18 mouse cellular contexts compared by ENCODE assay signal in the genomic region with DNA sequence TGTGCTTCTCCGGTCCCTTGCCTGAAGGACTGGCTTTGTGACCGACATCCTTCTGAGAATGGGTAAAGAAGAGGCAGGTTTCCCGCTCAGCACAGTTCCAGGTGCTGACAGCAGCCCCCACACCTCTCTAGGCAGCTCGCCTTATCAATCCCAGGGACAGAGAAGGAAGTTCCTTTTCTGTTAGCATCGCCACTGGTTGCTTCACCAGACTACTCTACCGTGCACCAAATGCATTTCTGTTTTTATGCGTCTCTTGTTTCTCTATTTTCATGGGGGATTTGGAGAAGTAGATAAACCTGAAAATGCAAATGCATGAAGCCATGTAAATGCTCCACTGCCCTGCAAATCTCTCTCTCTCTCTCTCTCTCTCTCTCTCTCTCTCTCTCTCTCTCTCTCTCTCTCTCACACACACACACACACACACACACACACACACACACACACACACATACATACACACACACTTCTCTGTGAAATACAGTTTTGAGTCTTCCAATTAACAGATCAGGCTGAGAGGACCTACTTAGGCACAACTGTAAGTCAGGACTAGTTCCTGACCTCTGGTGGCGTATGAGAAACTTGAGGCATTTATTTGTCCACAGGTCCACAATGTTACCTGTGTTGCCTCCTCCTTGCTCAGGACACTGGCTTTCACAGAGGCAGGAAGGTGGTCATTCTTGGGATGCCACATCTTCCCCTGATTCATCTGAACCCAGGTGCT. TPM values are rescaled to one million over a fixed set of nuclear protein-coding genes. Genes with fewer than 3 reads are reported as not detected.
A peak's percentile ranks its signal among the peaks of the same experiment; 100 is the strongest.
DNase-seq lines count a peak whose midpoint lies in the region; ATAC-seq and TF ChIP-seq lines count a peak whose summit lies in the region.
"Had no signal": no experiment of that assay in that cellular context is flagged by ENCODE, and none has a peak within 500 bp of the region (broad histone marks: within the 10 kb centered on the region; RNA-seq: fewer than 3 reads in every experiment).

No protein-coding gene starts in this region.

- no peaks in the 10 kb centered on the region for H3K9me3 ChIP-seq in heart, embryonic 14.5 days (ENCODE audit: control insufficient read depth, low read length)
- no peaks in the 10 kb centered on the region for H3K9me3 ChIP-seq in CH12.LX (replicated peaks; ENCODE audit: low read length)
- H3K9me3 ChIP-seq: G1E; limb, embryonic 13.5 days had no signal

- no peaks in the 10 kb centered on the region for H3K79me2 ChIP-seq in CH12.LX (replicated peaks; ENCODE audit: control insufficient read depth, extremely low read depth, insufficient read depth, poor library complexity, severe bottlenecking)

- TF ChIP-seq RAD21 in CH12.LX (IDR thresholded peaks at IDR 0.05; ENCODE audit: low read depth, low read length): no peak; the same call in none of the 2 replicates

- in situ Hi-C loops in CH12.LX (cut with MboI; ENCODE audit: low pct_ligation_motif_present, low pct_unique_long_range_greater_than_20kb, low sequenced_read_pairs): no loop called here

- no peaks in the 10 kb centered on the region for H3K27me3 ChIP-seq in heart, embryonic 14.5 days (ENCODE audit: control insufficient read depth, insufficient read depth, low read length)
- no peaks in the 10 kb centered on the region for H3K27me3 ChIP-seq in CH12.LX (replicated peaks)
- H3K27me3 ChIP-seq in spleen, adult 2 months (ENCODE audit: control insufficient read depth, insufficient read depth, low read length): no peaks in the 10 kb centered on the region
- H3K27me3 ChIP-seq: limb, embryonic 13.5 days had no signal

- no peak overlapping the region for H3K9ac ChIP-seq in heart, embryonic 14.5 days (ENCODE audit: low read length)
- H3K9ac ChIP-seq in CH12.LX (ENCODE audit: insufficient read depth, low read depth): peak overlapping the region; percentile 36
- H3K9ac ChIP-seq: limb, embryonic 13.5 days; liver, embryonic 14.5 days had no signal

- no peak overlapping the region for H3K27ac ChIP-seq in heart, embryonic 14.5 days (replicated peaks in 1 of 2; ENCODE audit: control insufficient read depth in 1 of 2, insufficient read depth in 1 of 2, low read depth in 2 of 2, low read length in 2 of 2)
- peak overlapping the region; percentile 98 for H3K27ac ChIP-seq in CH12.LX (ENCODE audit: insufficient read depth, low read depth)
- H3K27ac ChIP-seq in spleen, adult 2 months (ENCODE audit: insufficient read depth, low read length): peak overlapping the region; percentile 91
- H3K27ac ChIP-seq: limb, embryonic 13.5 days; liver, embryonic 14.5 days had no signal

- H3K4me3 ChIP-seq in heart, embryonic 14.5 days (ENCODE audit: control insufficient read depth in 1 of 2, insufficient read depth in 1 of 2, low read depth in 1 of 2, low read length in 2 of 2): no peak overlapping the region
- peak overlapping the region in 1 of 3 experiments; percentile 9 for H3K4me3 ChIP-seq in CH12.LX (replicated peaks in 1 of 3; ENCODE audit: low read depth in 2 of 3, low read length in 2 of 3, poor library complexity in 1 of 3)
- no peak overlapping the region for H3K4me3 ChIP-seq in spleen, adult 2 months (ENCODE audit: extremely low read depth, insufficient read depth, insufficient read length)
- H3K4me3 ChIP-seq: erythroblast, embryonic 14.5 days; limb, embryonic 13.5 days had no signal

- H3K36me3 ChIP-seq in heart, embryonic 14.5 days (ENCODE audit: control insufficient read depth, insufficient read depth, low read length): no peaks in the 10 kb centered on the region
- H3K36me3 ChIP-seq in CH12.LX (replicated peaks in 1 of 2; ENCODE audit: control insufficient read depth in 1 of 2, insufficient read depth in 1 of 2, low read length in 1 of 2): peaks cover 20 to 72% of the 10 kb centered on the region in 2 experiments
- H3K36me3 ChIP-seq in spleen, adult 2 months (ENCODE audit: control insufficient read depth, insufficient read depth, low read length): peaks cover 4% of the 10 kb centered on the region; the same call in 1 of the 2 replicates
- H3K36me3 ChIP-seq: G1E; limb, embryonic 13.5 days had no signal

- 27% methylated on average over 8 of the region's 8 CpGs for WGBS in heart, embryonic 14.5 days
- 24% methylated on average over 8 of the region's 8 CpGs for WGBS in spleen, adult 2 months

- peaks cover 4 to 9% of the 10 kb centered on the region in 2 experiments; a peak in 2 of 4 replicates for H3K4me1 ChIP-seq in heart, embryonic 14.5 days (ENCODE audit: control insufficient read depth in 2 of 2, insufficient read depth in 2 of 2, low read length in 2 of 2)
- H3K4me1 ChIP-seq in CH12.LX (ENCODE audit: control insufficient read depth in 1 of 2, insufficient read depth in 2 of 2): peaks cover 17 to 91% of the 10 kb centered on the region in 2 experiments
- peaks cover 18% of the 10 kb centered on the region; the same call in 1 of the 2 replicates for H3K4me1 ChIP-seq in spleen, adult 2 months (ENCODE audit: control insufficient read depth, insufficient read depth, insufficient read length)
- H3K4me1 ChIP-seq: limb, embryonic 13.5 days had no signal

- TF ChIP-seq POLR2A in CH12.LX (IDR thresholded peaks at IDR 0.05; ENCODE audit: low read depth, low read length): peak; percentile 54; the same call in 1 of the 2 replicates
- TF ChIP-seq POLR2A in spleen, adult 2 months (IDR thresholded peaks at IDR 0.05; ENCODE audit: low read depth, low read length): no peak

- DNase-seq in heart, adult 8-10 months (ENCODE audit: low spot score): no peak
- peak; percentile 77 for DNase-seq in CH12.LX (ENCODE audit: extremely low read depth)
- peak; percentile 38 to 70 for DNase-seq in spleen, adult 2 months (ENCODE audit: low read depth in 1 of 2, low spot score in 2 of 2)
- DNase-seq in layer of hippocampus, adult 9-11 months: no peak
- no peak for DNase-seq in adrenal gland, postnatal 14 days
- DNase-seq: cerebellum, adult 11-12 months; heart, postnatal 14 days; kidney, adult 2 months; kidney, postnatal 25 days; right cerebral cortex, adult 18-20 months had no signal

- peak in 1 of 2 experiments; percentile 33; a peak in 1 of 4 replicates for TF ChIP-seq CTCF in CH12.LX (conservative IDR thresholded peaks at IDR 0.05 in 1 of 2, IDR thresholded peaks at IDR 0.05 in 1 of 2; ENCODE audit: low read depth in 2 of 2, low read length in 2 of 2)
- TF ChIP-seq CTCF in spleen, adult 2 months (IDR thresholded peaks at IDR 0.05; ENCODE audit: extremely low read depth, insufficient read depth, insufficient read length, insufficient replicate concordance): no peak

- no peak for ATAC-seq in heart, embryonic 14.5 days (ENCODE audit: insufficient number of reproducible peaks, insufficient read depth, low FRiP score, low read depth)
- ATAC-seq in common myeloid progenitor, adult 5-6 weeks (replicated peaks; ENCODE audit: low read depth, poor library complexity, severe bottlenecking): peak; percentile 74
- ATAC-seq: forebrain, embryonic 16.5 days; midbrain, embryonic 16.5 days had no signal

- dilution Hi-C loops in CH12.LX (cut with MboI; ENCODE audit: extremely low pct_ligation_motif_present, extremely low pct_unique_long_range_greater_than_20kb, low sequenced_read_pairs): no loop called here

- H3K4me2 ChIP-seq in heart, embryonic 14.5 days (ENCODE audit: low read length): peak overlapping the region; percentile 23; the same call in 1 of the 2 replicates
- H3K4me2 ChIP-seq in CH12.LX (ENCODE audit: insufficient read depth, low read depth, poor library complexity, severe bottlenecking): peak overlapping the region; percentile 65
- H3K4me2 ChIP-seq: limb, embryonic 13.5 days had no signal

- peak; percentile 60 for TF ChIP-seq EP300 in CH12.LX (IDR thresholded peaks at IDR 0.05; ENCODE audit: low read length)

TF ChIP-seq in CH12.LX, 34 proteins besides CTCF, POLR2A, EP300 and RAD21 (continues in another document):
- TF ChIP-seq CHD2 (IDR thresholded peaks at IDR 0.05; ENCODE audit: low read length) (0 out of 2 replicates have a peak, but pooled peaks have one; percentile 13), MYC (IDR thresholded peaks at IDR 0.05; ENCODE audit: low read depth, low read length) (0 out of 2 replicates have a peak, but pooled peaks have one; percentile 14), USF2 (conservative IDR thresholded peaks at IDR 0.05; ENCODE audit: low read depth, low read length) (no peak), MXI1 (IDR thresholded peaks at IDR 0.05; ENCODE audit: low read depth, low read length) (peak; percentile 30; the same call in 1 of the 2 replicates), JUND (conservative IDR thresholded peaks at IDR 0.05; ENCODE audit: low read depth, low read length) (peak; percentile 61), MEF2A (IDR thresholded peaks at IDR 0.05; ENCODE audit: borderline replicate concordance, low read depth, low read length) (peak; percentile 69), ZKSCAN1 (IDR thresholded peaks at IDR 0.05; ENCODE audit: borderline replicate concordance, low read depth, low read length) (no peak), BHLHE40 (IDR thresholded peaks at IDR 0.05; ENCODE audit: low read depth, low read length) (no peak; the same call in 1 of the 2 replicates), SIN3A (IDR thresholded peaks at IDR 0.05; ENCODE audit: low read length) (0 out of 2 replicates have a peak, but pooled peaks have one; percentile 24), TCF12 (IDR thresholded peaks at IDR 0.05; ENCODE audit: low read depth, low read length) (peak; percentile 21), TBP (conservative IDR thresholded peaks at IDR 0.05; ENCODE audit: low read depth, low read length) (no peak), UBTF (IDR thresholded peaks at IDR 0.05; ENCODE audit: low read depth, low read length) (no peak), POLR2AphosphoS2 (IDR thresholded peaks at IDR 0.05; ENCODE audit: low read depth, low read length) (no peak; the same call in 1 of the 2 replicates), NELFE (IDR thresholded peaks at IDR 0.05; ENCODE audit: low read depth, low read length) (no peak), JUN (IDR thresholded peaks at IDR 0.05; ENCODE audit: insufficient read depth, low read depth, low read length) (no peak), MAZ (IDR thresholded peaks at IDR 0.05; ENCODE audit: low read depth, low read length) (no peak), ELF1 (IDR thresholded peaks at IDR 0.05; ENCODE audit: low read depth, low read length) (0 out of 2 replicates have a peak, but pooled peaks have one; percentile 26), NRF1 (IDR thresholded peaks at IDR 0.05; ENCODE audit: low read depth, low read length) (no peak), ETS1 (conservative IDR thresholded peaks at IDR 0.05; ENCODE audit: low read depth, low read length) (peak; percentile 32; the same call in 1 of the 2 replicates)

RNA-seq across cellular contexts. Expression of a gene that starts 33.4 kb away (rescaled TPM):
- polyA plus RNA-seq in heart, embryonic 14.5 days (2014; fragmentation: Nextera tagmentation; extraction: Ambion mirVana): 7.2 and 8.8 TPM in 2 replicates
- total RNA-seq in heart, adult 8-10 months (2022): 10 to 100 TPM; 40.3 to 43.8 (median 40.8) TPM
- total RNA-seq in CH12.LX (2012; rRNA removed) (37.8 and 46.5 TPM in 2 replicates), CH12.LX (2014; rRNA removed) (32.6 and 36.0 TPM in 2 replicates)
- 92.0 and 93.1 TPM in 2 replicates for polyA plus RNA-seq in CH12.LX (2012; ENCODE audit: insufficient read length, low read depth)
- 16.2 and 30.6 TPM in 2 replicates for total RNA-seq in common myeloid progenitor, adult 5-6 weeks (2017)
- polyA plus RNA-seq in spleen, adult 2 months (2012; rRNA removed): 5.6 and 6.1 TPM in 2 replicates
- 28.4 and 32.3 TPM in 2 replicates for total RNA-seq in adrenal gland, postnatal 14 days (2021)

Comparison
In these comparisons a context has a peak if more than half of its experiments do, and no peak if none do; other contexts are left out.
1. H3K27ac ChIP-seq: peak in CH12.LX (single experiment) and spleen, adult 2 months (single experiment); none in heart, embryonic 14.5 days (0 of 2).
2. DNase-seq: peak in CH12.LX (single experiment) and spleen, adult 2 months (2 of 2); none in heart, adult 8-10 months (single experiment), layer of hippocampus, adult 9-11 months (single experiment) and adrenal gland, postnatal 14 days (single experiment).